Mouse (Mus musculus) intestine, postnatal 0 days (tissue): ENCODE data around the gene Ehf. TPM values are rescaled to one million over a fixed set of nuclear protein-coding genes. Genes with fewer than 3 reads are reported as not detected.

Experiments used
- ATAC-seq: fragments of 200-750 bp; cut with Nextera tagmentation; 2 replicates; pipeline ENCODE4 v1.8.0; 2017; ENCODE audit warnings: mild to moderate bottlenecking, moderate TSS enrichment, moderate library complexity
- H3K27ac ChIP-seq: fragments of 300-500 bp; sonication (generic); 2 replicates; pipeline ENCODE4 v1.5.1; 2014; ENCODE audit warnings: mild to moderate bottlenecking, low read depth, low read length, moderate library complexity
- H3K27me3 ChIP-seq: fragments of 300-500 bp; sonication (generic); replicated peaks from 2 replicates; pipeline ENCODE4 v1.6.1; 2014; ENCODE audit warnings: low read length, mixed read lengths; ENCODE audit not compliant: control insufficient read depth, insufficient read depth
- H3K36me3 ChIP-seq: fragments of 300-500 bp; sonication (generic); 2 replicates; pipeline ENCODE4 v1.6.1; 2014; ENCODE audit warnings: mild to moderate bottlenecking, moderate library complexity; ENCODE audit not compliant: control insufficient read depth, insufficient read depth
- H3K4me1 ChIP-seq: fragments of 300-500 bp; sonication (generic); replicated peaks from 2 replicates; pipeline ENCODE4 v1.6.1; 2014; ENCODE audit warnings: antibody characterized with exemption, low read length, mixed read lengths; ENCODE audit not compliant: control insufficient read depth, insufficient read depth
- H3K4me2 ChIP-seq: fragments of 300-500 bp; sonication (generic); replicated peaks from 2 replicates; pipeline ENCODE4 v1.6.1; 2014; ENCODE audit warnings: low read depth, mild to moderate bottlenecking, moderate library complexity
- H3K4me3 ChIP-seq: fragments of 300-500 bp; sonication (generic); 2 replicates; pipeline ENCODE4 v1.5.1; 2014; ENCODE audit warnings: low read depth, low read length
- H3K9ac ChIP-seq: fragments of 300-500 bp; sonication (generic); 2 replicates; pipeline ENCODE4 v1.6.1; 2014; ENCODE audit warnings: mild to moderate bottlenecking, low read depth, low read length
- H3K9me3 ChIP-seq: fragments of 300-500 bp; sonication (generic); 2 replicates; pipeline ENCODE4 v1.6.1; 2016; ENCODE audit warnings: mixed run types; ENCODE audit not compliant: control insufficient read depth
- CTCF ChIP-seq: sonication (generic); IDR thresholded peaks from 2 replicates; pipeline ENCODE4 v1.5.1; 2016; ENCODE audit warnings: low read depth, mild to moderate bottlenecking, control low read depth, antibody characterized with exemption, moderate library complexity
- WGBS: fragments of 180-500 bp; shearing (Covaris S2); extraction: QIAGEN DNeasy Blood & Tissue Kit; methylation state at CpG from one replicate; pipeline ENCODE4 v1.1.7; 2014; 5-methylcytosine and 5-hydroxymethylcytosine counted together
- polyA plus RNA-seq: library from polyadenylated mRNA; unstranded; fragments of >200 nt; fragmentation: Nextera tagmentation; extraction: Ambion mirVana; gene quantifications from 2 replicates; pipeline ENCODE4 v1.2.1, GENCODE M21; 2015

Ehf gene
- polyA plus RNA-seq, 1 experiment from 2014 or later: 24.3 TPM

DNA sequence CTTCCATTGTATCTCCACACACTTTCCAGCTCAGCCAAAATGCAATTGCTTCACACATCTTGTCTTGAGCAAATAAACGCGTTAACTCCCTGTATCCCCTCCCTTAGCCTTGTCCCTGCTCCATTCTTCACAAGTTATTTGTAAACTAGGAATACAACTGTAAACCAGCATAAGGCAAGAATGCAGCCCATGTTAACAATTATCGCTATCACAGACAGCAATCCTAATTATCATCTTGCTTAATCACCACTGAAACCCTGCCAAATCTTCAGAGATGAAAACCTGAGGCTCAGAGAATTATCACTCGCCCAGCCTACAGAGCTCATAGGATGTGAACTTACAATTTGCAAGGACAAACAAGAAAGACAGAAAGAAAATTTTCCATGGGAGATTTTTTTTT, 84.8 kb downstream of the Ehf start:
- H3K4me1 ChIP-seq: no peaks in the 10 kb centered on the region
- WGBS: 86% methylated on average over 4 of the region's 4 CpGs
- no peak for ATAC-seq

DNA sequence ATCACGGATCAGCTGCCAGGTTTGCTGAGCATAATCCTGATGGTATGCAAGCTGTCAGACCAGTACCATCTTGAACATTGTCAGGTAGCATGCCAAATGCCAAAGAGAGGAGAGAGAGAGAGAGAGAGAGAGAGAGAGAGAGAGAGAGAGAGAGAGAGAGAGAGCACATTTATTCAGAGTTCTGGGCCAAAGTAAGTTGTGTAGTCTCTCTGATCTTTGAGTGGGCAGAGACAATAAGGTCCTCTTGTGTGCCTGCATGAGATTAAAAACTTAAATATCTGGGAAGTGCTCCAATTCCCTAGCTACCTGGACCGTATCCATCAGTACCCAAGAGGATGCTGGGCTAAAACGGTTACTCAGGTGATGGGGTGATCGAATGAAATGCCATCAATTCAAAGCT, 87.3 kb downstream of the Ehf start:
- WGBS: 99% methylated on average over 4 of the region's 4 CpGs
- Histone ChIP-seq H3K27me3 (no peaks in the 10 kb centered on the region), H3K27ac (no peak overlapping the region), H3K4me2 (no peak overlapping the region), H3K4me3 (no peak overlapping the region), H3K9ac (no peak overlapping the region), H3K36me3 (no peaks in the 10 kb centered on the region), H3K4me1 (no peaks in the 10 kb centered on the region), H3K9me3 (no peaks in the 10 kb centered on the region)
- no peak for TF ChIP-seq CTCF
- ATAC-seq: no peak

More for the DNA sequence above, 84.8 kb downstream of the Ehf start:
- no peak overlapping the region for H3K27ac ChIP-seq
- no peaks in the 10 kb centered on the region for H3K36me3 ChIP-seq
- H3K4me3 ChIP-seq: no peak overlapping the region
- no peak for TF ChIP-seq CTCF
- H3K9me3 ChIP-seq: no peaks in the 10 kb centered on the region
- H3K27me3 ChIP-seq: no peaks in the 10 kb centered on the region
- no peak overlapping the region for H3K4me2 ChIP-seq
- H3K9ac ChIP-seq: no peak overlapping the region

DNA sequence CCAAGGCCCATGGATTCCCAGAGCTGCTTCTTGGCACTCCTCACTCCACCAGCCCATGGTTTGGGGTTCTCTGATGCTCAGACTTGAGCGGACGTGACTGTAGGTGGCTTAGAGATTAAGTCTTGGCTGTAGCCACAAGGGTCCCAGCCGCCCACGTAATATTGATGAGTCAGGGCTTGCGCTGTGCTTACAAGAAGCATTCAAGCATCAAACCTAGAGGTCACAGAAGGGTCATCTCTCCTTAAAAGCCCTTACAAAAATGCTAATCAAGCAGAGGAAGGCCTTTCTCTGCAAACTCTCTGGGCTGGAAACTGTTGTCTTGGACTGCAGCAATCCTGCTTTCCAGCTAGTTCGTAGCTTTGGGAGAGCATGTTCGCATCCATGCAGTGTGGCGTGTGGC, 88.2 kb downstream of the Ehf start:
- 88% methylated on average over 8 of the region's 8 CpGs for WGBS
- Histone ChIP-seq H3K27ac (no peak overlapping the region), H3K4me3 (no peak overlapping the region), H3K4me1 (no peaks in the 10 kb centered on the region), H3K36me3 (no peaks in the 10 kb centered on the region), H3K9me3 (no peaks in the 10 kb centered on the region), H3K9ac (no peak overlapping the region), H3K27me3 (no peaks in the 10 kb centered on the region), H3K4me2 (no peak overlapping the region)
- no peak for ATAC-seq
- TF ChIP-seq CTCF: no peak

DNA sequence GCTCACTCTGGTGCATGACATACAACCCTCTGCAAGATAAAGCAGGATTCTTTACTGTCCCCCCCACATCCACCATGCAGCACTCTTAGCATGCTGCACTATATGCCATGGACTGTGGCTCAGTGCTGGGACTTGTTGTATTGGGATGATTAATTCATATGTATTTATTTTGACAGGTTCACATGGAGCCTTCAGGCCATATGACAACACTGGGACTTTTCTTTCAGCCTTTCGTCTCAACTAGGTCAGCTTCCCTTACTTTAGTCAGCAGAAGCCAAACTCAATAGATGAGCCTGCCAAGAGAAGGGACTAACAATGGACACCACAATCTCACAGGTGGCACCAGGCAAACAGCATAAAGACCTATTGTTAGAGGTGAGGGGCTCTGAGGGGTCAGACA, 89.5 kb downstream of the Ehf start:
- Histone ChIP-seq H3K4me2 (no peak overlapping the region), H3K27ac (no peak overlapping the region), H3K9me3 (no peaks in the 10 kb centered on the region), H3K27me3 (no peaks in the 10 kb centered on the region), H3K36me3 (no peaks in the 10 kb centered on the region), H3K4me1 (no peaks in the 10 kb centered on the region), H3K4me3 (no peak overlapping the region), H3K9ac (no peak overlapping the region)
- WGBS: 86% methylated on average over 1 of the region's 1 CpGs
- ATAC-seq: no peak
- TF ChIP-seq CTCF: no peak

Other genes starting within 250 kb of the Ehf start
- gene Pdhx, start 229.8 kb downstream of the Ehf start, polyA plus RNA-seq: 22.4 and 23.5 TPM in 2 replicates
- 28.8 and 29.1 TPM in 2 replicates for gene Apip, start 229.6 kb downstream of the Ehf start, polyA plus RNA-seq
- gene Elf5, start 108.4 kb upstream of the Ehf start, polyA plus RNA-seq: not detected in 2 replicates
- gene Cat, start 181.9 kb upstream of the Ehf start, polyA plus RNA-seq: 173 and 179 TPM in 2 replicates